Mouse (Mus musculus): Measurements from ENCODE around the gene Ncln.
"Not testable (repeated sequence)": the region's sequence is repeated elsewhere in the genome, so short reads cannot be mapped to it uniquely, and the experiment has no call there.

Gene Ncln

GRCm38 (mm10) chr10:81460471-81460870 is 35.7 kb downstream of the Ncln start:
- DNase-seq, result no peak

GRCm38 (mm10) chr10:81459399-81459798 is 36.8 kb downstream of the Ncln start:
- no peak for DNase-seq

GRCm38 (mm10) chr10:81458267-81458666 is 37.9 kb downstream of the Ncln start:
- no peak for DNase-seq

DNA sequence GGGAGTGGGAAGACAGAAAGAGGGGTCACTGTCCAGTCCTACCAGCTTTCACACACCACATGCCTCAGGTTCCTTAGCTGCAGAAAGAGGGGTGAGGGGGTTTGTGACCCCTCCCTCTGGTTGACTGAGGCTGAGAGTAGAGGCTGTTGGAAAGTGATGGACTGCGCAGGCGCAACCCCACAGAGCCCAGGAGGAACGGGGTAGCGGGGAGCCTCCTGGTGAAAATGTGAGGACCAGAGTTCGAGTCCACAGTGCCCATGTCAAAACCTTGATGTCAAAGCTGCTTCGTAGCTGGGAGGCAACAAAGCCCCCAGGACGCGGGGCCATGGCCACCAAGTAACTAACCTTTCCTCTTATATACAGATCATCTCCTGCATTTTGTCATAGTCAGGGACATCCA is 38.6 kb downstream of the Ncln start:
- no peak for DNase-seq

- no peak for DNase-seq
Observed at GRCm38 (mm10) chr10:81456983-81457563, 39.1 kb downstream of the Ncln start.

DNA sequence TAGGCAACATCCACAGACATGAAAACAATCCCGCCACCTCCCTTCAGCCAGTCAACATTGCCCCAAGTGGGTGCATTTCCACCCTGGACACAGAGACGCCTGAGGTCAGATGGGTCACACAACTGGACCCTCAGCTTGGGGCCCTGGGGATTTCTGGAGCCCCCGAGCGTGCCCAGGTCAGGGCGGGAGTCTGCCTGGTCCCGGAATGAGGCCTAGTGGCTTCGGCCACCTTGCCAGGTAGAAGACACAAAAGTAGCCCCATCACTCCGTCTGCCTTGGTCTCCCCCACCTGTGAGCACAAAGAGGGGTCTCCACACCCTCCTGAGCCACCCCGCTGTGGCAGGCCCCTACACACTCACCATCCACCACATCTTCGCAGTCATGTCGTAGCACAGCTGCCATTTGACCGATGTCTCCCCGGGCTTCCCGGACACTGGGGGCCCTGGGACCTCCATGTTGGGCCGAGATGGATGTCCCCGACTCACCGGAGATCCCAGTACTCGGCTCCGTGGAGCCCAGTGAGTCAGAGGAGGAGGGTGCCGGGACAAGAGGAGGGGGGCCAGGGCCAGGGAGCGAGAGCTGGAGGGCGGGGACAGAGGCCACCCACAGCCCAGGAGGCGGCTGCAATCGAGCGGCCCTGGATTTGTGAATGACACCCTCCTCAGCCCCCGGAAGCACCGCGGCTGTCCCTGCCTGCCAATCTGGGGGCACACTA is 40.9 kb downstream of the Ncln start, which contains the start of gene Nfic:
TSS of gene Nfic (minus strand) at position 455 of the 715 bp plus-strand sequence.
- no peak for DNase-seq

- no peak for DNase-seq
Observed at GRCm38 (mm10) chr10:81454106-81454505, 42.1 kb downstream of the Ncln start.

DNA sequence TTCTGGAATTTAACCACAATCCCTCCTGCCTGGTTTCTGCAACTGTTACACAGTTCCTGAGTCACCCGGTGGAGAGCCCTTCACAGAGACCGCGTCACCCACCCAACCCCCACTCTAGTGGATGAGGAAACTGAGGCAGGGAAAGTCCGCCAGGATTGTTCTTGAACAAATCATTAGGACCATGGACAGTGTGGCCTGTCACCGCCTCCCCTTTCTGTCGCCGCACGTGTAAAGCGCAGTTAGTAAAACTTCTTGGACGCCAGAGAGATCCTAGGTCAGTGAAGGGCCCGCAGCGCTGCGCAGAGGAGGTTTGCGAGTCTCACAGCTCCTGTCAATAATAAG is 43.3 kb downstream of the Ncln start:
- no peak for DNase-seq

- no peak for DNase-seq
Observed at GRCm38 (mm10) chr10:81452237-81452946, 43.8 kb downstream of the Ncln start.

DNA sequence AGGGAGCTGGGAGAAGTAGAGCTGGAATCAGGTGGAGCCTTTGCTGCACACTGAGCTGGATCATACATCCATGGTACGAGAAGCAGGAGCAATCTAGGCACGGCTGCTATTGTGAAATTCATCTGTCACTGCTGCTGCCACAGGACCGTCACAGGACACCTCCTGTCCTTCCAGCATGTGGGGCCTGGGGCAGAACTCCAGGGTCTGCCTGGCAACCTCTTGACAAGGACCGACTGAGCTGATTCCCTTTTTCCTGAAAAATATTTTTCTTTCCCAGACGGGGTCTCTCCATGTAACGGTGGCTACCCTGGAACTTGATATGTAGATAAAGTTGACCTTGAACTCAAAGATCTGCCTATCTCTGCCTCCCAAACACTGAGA is 44.8 kb downstream of the Ncln start:
- no peak for DNase-seq

GRCm38 (mm10) chr10:81450641-81451364 is 45.4 kb downstream of the Ncln start:
- no peak for DNase-seq

- peak; percentile 73 for DNase-seq
Observed at GRCm38 (mm10) chr10:81450140-81450539, 46.1 kb downstream of the Ncln start.

GRCm38 (mm10) chr10:81445516-81445915 is 50.7 kb downstream of the Ncln start:
- not testable (repeated sequence) for DNase-seq

DNA sequence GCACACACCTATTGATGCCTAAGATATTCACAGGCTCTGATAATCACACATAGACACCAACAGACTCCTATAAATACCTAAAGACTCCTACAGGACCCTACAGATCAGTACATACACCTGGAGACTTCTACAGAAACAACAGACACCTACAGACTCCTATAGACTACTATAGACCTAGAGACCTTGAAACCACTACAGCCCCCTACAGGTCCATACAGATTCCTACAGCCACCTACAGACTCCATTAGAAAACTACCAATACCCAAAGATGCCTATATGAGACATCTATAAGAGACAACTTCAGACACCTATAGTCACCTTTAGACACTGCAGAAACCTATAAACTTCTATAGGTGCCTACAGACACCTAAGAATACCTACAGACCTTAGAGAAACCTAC is 55.2 kb downstream of the Ncln start:
- no peak for DNase-seq
